Mouse (Mus musculus): Measurements from ENCODE around the gene Gucd1. TPM values are rescaled to one million over a fixed set of nuclear protein-coding genes. Genes with fewer than 3 reads are reported as not detected.

Gucd1 gene
- polyA plus RNA-seq, 1 experiment from 2014 or later = 24.4 TPM

- H3K27me3 ChIP-seq (replicated peaks) = no peaks in the 10 kb centered on the region
- no peak overlapping the region for H3K4me3 ChIP-seq
- H3K4me2 ChIP-seq = no peak overlapping the region
- no peaks in the 10 kb centered on the region for H3K36me3 ChIP-seq (replicated peaks)
- H3K9me3 ChIP-seq = no peaks in the 10 kb centered on the region
- no peak for ATAC-seq (replicated peaks)
- H3K9ac ChIP-seq = no peak overlapping the region
- WGBS = 84% methylated on average over 6 of the region's 6 CpGs
- peaks cover 13% of the 10 kb centered on the region for H3K4me1 ChIP-seq
- no peak overlapping the region for H3K27ac ChIP-seq
These were observed 68.9 kb downstream of the Gucd1 start for GRCm38 (mm10) chr10:75448806-75449420.

GRCm38 (mm10) chr10:75447489-75447888 is 70.3 kb downstream of the Gucd1 start:
- ATAC-seq (replicated peaks) = no peak
- H3K27me3 ChIP-seq (replicated peaks) = no peaks in the 10 kb centered on the region
- 86% methylated on average over 11 of the region's 11 CpGs for WGBS

GRCm38 (mm10) chr10:75446501-75447083 is 71.2 kb downstream of the Gucd1 start:
- ATAC-seq (replicated peaks) = no peak
- Histone ChIP-seq H3K27me3 (replicated peaks) (no peaks in the 10 kb centered on the region), H3K27ac (no peak overlapping the region), H3K9me3 (no peaks in the 10 kb centered on the region), H3K4me3 (no peak overlapping the region), H3K36me3 (replicated peaks) (no peaks in the 10 kb centered on the region), H3K4me2 (no peak overlapping the region), H3K4me1 (peaks cover 12% of the 10 kb centered on the region), H3K9ac (no peak overlapping the region)
- 65% methylated on average over 13 of the region's 13 CpGs for WGBS

More at GRCm38 (mm10) chr10:75447489-75447888, 70.3 kb downstream of the Gucd1 start:
- Histone ChIP-seq H3K27ac (no peak overlapping the region), H3K36me3 (replicated peaks) (no peaks in the 10 kb centered on the region), H3K4me3 (no peak overlapping the region), H3K9ac (no peak overlapping the region), H3K9me3 (no peaks in the 10 kb centered on the region), H3K4me1 (peaks cover 13% of the 10 kb centered on the region), H3K4me2 (no peak overlapping the region)

- H3K4me3 ChIP-seq = no peak overlapping the region
- H3K27ac ChIP-seq = no peak overlapping the region
- H3K36me3 ChIP-seq (replicated peaks) = no peaks in the 10 kb centered on the region
- no peak for ATAC-seq (replicated peaks)
- WGBS = 46% methylated on average over 8 of the region's 8 CpGs
- H3K4me1 ChIP-seq = peaks cover 9% of the 10 kb centered on the region
- no peak overlapping the region for H3K9ac ChIP-seq
- H3K9me3 ChIP-seq = no peaks in the 10 kb centered on the region
- H3K27me3 ChIP-seq (replicated peaks) = no peaks in the 10 kb centered on the region
- no peak overlapping the region for H3K4me2 ChIP-seq
These were observed 72.7 kb downstream of the Gucd1 start for GRCm38 (mm10) chr10:75445030-75445429.

- Histone ChIP-seq H3K9me3 (no peaks in the 10 kb centered on the region), H3K4me1 (peaks cover 9% of the 10 kb centered on the region), H3K4me3 (no peak overlapping the region), H3K27me3 (replicated peaks) (no peaks in the 10 kb centered on the region), H3K4me2 (no peak overlapping the region), H3K27ac (peak overlapping the region; percentile 52; the same call in 1 of the 2 replicates), H3K9ac (no peak overlapping the region), H3K36me3 (replicated peaks) (no peaks in the 10 kb centered on the region)
- ATAC-seq (replicated peaks) = peak; percentile 84
- 68% methylated on average over 19 of the region's 19 CpGs for WGBS
These were observed 73.5 kb downstream of the Gucd1 start for GRCm38 (mm10) chr10:75444111-75444826.

- Histone ChIP-seq H3K9ac (no peak overlapping the region), H3K9me3 (no peaks in the 10 kb centered on the region), H3K4me2 (no peak overlapping the region), H3K4me1 (peaks cover 13% of the 10 kb centered on the region), H3K27me3 (replicated peaks) (no peaks in the 10 kb centered on the region), H3K27ac (no peak overlapping the region), H3K4me3 (no peak overlapping the region), H3K36me3 (replicated peaks) (no peaks in the 10 kb centered on the region)
- ATAC-seq (replicated peaks) = no peak
- WGBS = 81% methylated on average over 4 of the region's 4 CpGs
These were observed 74.8 kb downstream of the Gucd1 start for GRCm38 (mm10) chr10:75443017-75443416.

- H3K4me1 ChIP-seq = peaks cover 15% of the 10 kb centered on the region
- 84% methylated on average over 4 of the region's 4 CpGs for WGBS
- no peaks in the 10 kb centered on the region for H3K9me3 ChIP-seq
- H3K9ac ChIP-seq = no peak overlapping the region
- no peak for ATAC-seq (replicated peaks)
- no peaks in the 10 kb centered on the region for H3K36me3 ChIP-seq (replicated peaks)
- H3K4me2 ChIP-seq = no peak overlapping the region
- H3K27ac ChIP-seq = no peak overlapping the region
- H3K27me3 ChIP-seq (replicated peaks) = no peaks in the 10 kb centered on the region
- no peak overlapping the region for H3K4me3 ChIP-seq
These were observed 76.0 kb downstream of the Gucd1 start for GRCm38 (mm10) chr10:75441800-75442199.

GRCm38 (mm10) chr10:75440756-75441155 is 77.0 kb downstream of the Gucd1 start:
- Histone ChIP-seq H3K36me3 (replicated peaks) (no peaks in the 10 kb centered on the region), H3K27ac (no peak overlapping the region), H3K27me3 (replicated peaks) (no peaks in the 10 kb centered on the region), H3K9ac (no peak overlapping the region), H3K4me1 (peaks cover 15% of the 10 kb centered on the region), H3K4me3 (no peak overlapping the region), H3K4me2 (no peak overlapping the region), H3K9me3 (no peaks in the 10 kb centered on the region)
- WGBS = 96% methylated on average over 3 of the region's 3 CpGs
- ATAC-seq (replicated peaks) = no peak

GRCm38 (mm10) chr10:75439211-75439811 is 78.5 kb downstream of the Gucd1 start:
- H3K27me3 ChIP-seq (replicated peaks) = no peaks in the 10 kb centered on the region
- H3K36me3 ChIP-seq (replicated peaks) = no peaks in the 10 kb centered on the region
- WGBS = 45% methylated on average over 7 of the region's 7 CpGs
- H3K4me2 ChIP-seq = no peak overlapping the region
- no peaks in the 10 kb centered on the region for H3K9me3 ChIP-seq
- H3K27ac ChIP-seq = no peak overlapping the region
- ATAC-seq (replicated peaks) = peak; percentile 34; the same call in 1 of the 2 replicates
- H3K4me1 ChIP-seq = peaks cover 9% of the 10 kb centered on the region
- H3K4me3 ChIP-seq = no peak overlapping the region
- no peak overlapping the region for H3K9ac ChIP-seq

- no peak overlapping the region for H3K9ac ChIP-seq
- H3K9me3 ChIP-seq = no peaks in the 10 kb centered on the region
- no peak overlapping the region for H3K4me3 ChIP-seq
- H3K27ac ChIP-seq = no peak overlapping the region
- 0 out of 2 replicates have a peak, but pooled peaks cover 6% of the 10 kb centered on the region for H3K4me1 ChIP-seq
- ATAC-seq (replicated peaks) = peak; percentile 42; the same call in 1 of the 2 replicates
- WGBS = 66% methylated on average over 13 of the region's 13 CpGs
- H3K4me2 ChIP-seq = no peak overlapping the region
- no peaks in the 10 kb centered on the region for H3K36me3 ChIP-seq (replicated peaks)
- H3K27me3 ChIP-seq (replicated peaks) = no peaks in the 10 kb centered on the region
These were observed 79.5 kb downstream of the Gucd1 start for GRCm38 (mm10) chr10:75438132-75438810.

- H3K9me3 ChIP-seq = no peaks in the 10 kb centered on the region
- H3K36me3 ChIP-seq (replicated peaks) = no peaks in the 10 kb centered on the region
- H3K4me2 ChIP-seq = no peak overlapping the region
- H3K9ac ChIP-seq = no peak overlapping the region
- 93% methylated on average over 1 of the region's 1 CpGs for WGBS
- ATAC-seq (replicated peaks) = 0 out of 2 replicates have a peak, but pooled peaks have one; percentile 9
- H3K4me1 ChIP-seq = 0 out of 2 replicates have a peak, but pooled peaks cover 6% of the 10 kb centered on the region
- no peak overlapping the region for H3K27ac ChIP-seq
- H3K4me3 ChIP-seq = no peak overlapping the region
- no peaks in the 10 kb centered on the region for H3K27me3 ChIP-seq (replicated peaks)
These were observed 80.5 kb downstream of the Gucd1 start for GRCm38 (mm10) chr10:75437284-75437683.
